Mouse (Mus musculus) intestine, postnatal 0 days (tissue): ENCODE results near the gene Tbc1d17. TPM values are rescaled to one million over a fixed set of nuclear protein-coding genes. Genes with fewer than 3 reads are reported as not detected.
"Not testable (repeated sequence)": the region's sequence is repeated elsewhere in the genome, so short reads cannot be mapped to it uniquely, and the experiment has no call there.

Source experiments
- ATAC-seq: fragments of 200-750 bp; cut with Nextera tagmentation; 2 replicates; pipeline ENCODE4 v1.8.0; 2017; ENCODE audit warnings: mild to moderate bottlenecking, moderate TSS enrichment, moderate library complexity
- H3K27ac ChIP-seq: fragments of 300-500 bp; sonication (generic); 2 replicates; pipeline ENCODE4 v1.5.1; 2014; ENCODE audit warnings: mild to moderate bottlenecking, low read depth, low read length, moderate library complexity
- H3K27me3 ChIP-seq: fragments of 300-500 bp; sonication (generic); replicated peaks from 2 replicates; pipeline ENCODE4 v1.6.1; 2014; ENCODE audit warnings: low read length, mixed read lengths; ENCODE audit not compliant: control insufficient read depth, insufficient read depth
- H3K36me3 ChIP-seq: fragments of 300-500 bp; sonication (generic); 2 replicates; pipeline ENCODE4 v1.6.1; 2014; ENCODE audit warnings: mild to moderate bottlenecking, moderate library complexity; ENCODE audit not compliant: control insufficient read depth, insufficient read depth
- H3K4me1 ChIP-seq: fragments of 300-500 bp; sonication (generic); replicated peaks from 2 replicates; pipeline ENCODE4 v1.6.1; 2014; ENCODE audit warnings: antibody characterized with exemption, low read length, mixed read lengths; ENCODE audit not compliant: control insufficient read depth, insufficient read depth
- H3K4me2 ChIP-seq: fragments of 300-500 bp; sonication (generic); replicated peaks from 2 replicates; pipeline ENCODE4 v1.6.1; 2014; ENCODE audit warnings: low read depth, mild to moderate bottlenecking, moderate library complexity
- H3K4me3 ChIP-seq: fragments of 300-500 bp; sonication (generic); 2 replicates; pipeline ENCODE4 v1.5.1; 2014; ENCODE audit warnings: low read depth, low read length
- H3K9ac ChIP-seq: fragments of 300-500 bp; sonication (generic); 2 replicates; pipeline ENCODE4 v1.6.1; 2014; ENCODE audit warnings: mild to moderate bottlenecking, low read depth, low read length
- H3K9me3 ChIP-seq: fragments of 300-500 bp; sonication (generic); 2 replicates; pipeline ENCODE4 v1.6.1; 2016; ENCODE audit warnings: mixed run types; ENCODE audit not compliant: control insufficient read depth
- CTCF ChIP-seq: sonication (generic); IDR thresholded peaks from 2 replicates; pipeline ENCODE4 v1.5.1; 2016; ENCODE audit warnings: low read depth, mild to moderate bottlenecking, control low read depth, antibody characterized with exemption, moderate library complexity
- WGBS: fragments of 180-500 bp; shearing (Covaris S2); extraction: QIAGEN DNeasy Blood & Tissue Kit; methylation state at CpG from one replicate; pipeline ENCODE4 v1.1.7; 2014; 5-methylcytosine and 5-hydroxymethylcytosine counted together
- polyA plus RNA-seq: library from polyadenylated mRNA; unstranded; fragments of >200 nt; fragmentation: Nextera tagmentation; extraction: Ambion mirVana; gene quantifications from 2 replicates; pipeline ENCODE4 v1.2.1, GENCODE M21; 2015

The Tbc1d17 gene
- polyA plus RNA-seq, 1 experiment from 2014 or later, result 47.4 TPM

DNA sequence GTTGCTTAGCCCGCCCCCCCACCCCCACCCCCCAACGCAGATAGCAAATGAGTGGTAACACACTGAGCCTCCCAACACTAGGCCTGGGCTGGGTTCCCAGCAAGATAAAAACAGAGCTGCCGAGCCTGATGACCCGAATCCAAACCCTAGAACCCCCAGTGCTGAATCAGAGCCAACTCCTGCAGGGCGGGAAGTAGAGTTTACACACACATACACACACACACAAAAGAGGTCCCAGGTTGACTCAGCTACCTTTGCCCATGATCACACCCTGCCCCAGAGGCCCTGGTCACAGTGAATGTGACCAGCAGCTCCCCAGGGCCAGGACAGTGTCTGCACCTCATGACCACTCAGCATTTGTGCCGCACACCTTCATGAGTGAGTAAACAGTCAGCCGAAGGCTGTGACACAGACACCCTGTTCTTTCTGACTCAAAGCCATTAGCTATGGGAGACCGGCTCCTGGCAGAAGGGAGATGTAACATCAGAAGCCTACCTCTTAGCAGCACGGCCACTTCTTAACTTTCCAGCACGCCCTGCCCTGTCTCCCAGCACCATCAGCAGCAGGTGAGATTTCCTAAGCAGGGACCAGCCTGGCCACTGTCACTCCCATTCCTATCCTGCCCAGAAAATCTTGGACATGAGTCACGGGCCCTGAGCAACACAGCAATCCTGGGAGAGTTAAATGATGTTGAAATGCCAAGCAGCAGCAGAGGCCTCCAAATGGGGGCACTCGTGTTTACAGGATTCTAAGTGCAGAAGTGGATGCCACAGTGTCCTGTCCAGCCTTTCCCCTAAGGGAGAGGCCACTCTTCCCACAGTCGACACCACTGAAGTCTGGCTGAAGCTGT, 39.6 kb upstream of the Tbc1d17 start:
- Histone ChIP-seq H3K27ac (peak overlapping the region; percentile 41), H3K27me3 (no peaks in the 10 kb centered on the region), H3K36me3 (peaks cover 31% of the 10 kb centered on the region), H3K4me1 (peaks cover 6% of the 10 kb centered on the region; the same call in 1 of the 2 replicates), H3K4me2 (no peak overlapping the region), H3K9ac (no peak overlapping the region), H3K9me3 (no peaks in the 10 kb centered on the region), H3K4me3 (no peak overlapping the region)
- no peak for ATAC-seq
- no peak for TF ChIP-seq CTCF
- 78% methylated on average over 13 of the region's 13 CpGs for WGBS

DNA sequence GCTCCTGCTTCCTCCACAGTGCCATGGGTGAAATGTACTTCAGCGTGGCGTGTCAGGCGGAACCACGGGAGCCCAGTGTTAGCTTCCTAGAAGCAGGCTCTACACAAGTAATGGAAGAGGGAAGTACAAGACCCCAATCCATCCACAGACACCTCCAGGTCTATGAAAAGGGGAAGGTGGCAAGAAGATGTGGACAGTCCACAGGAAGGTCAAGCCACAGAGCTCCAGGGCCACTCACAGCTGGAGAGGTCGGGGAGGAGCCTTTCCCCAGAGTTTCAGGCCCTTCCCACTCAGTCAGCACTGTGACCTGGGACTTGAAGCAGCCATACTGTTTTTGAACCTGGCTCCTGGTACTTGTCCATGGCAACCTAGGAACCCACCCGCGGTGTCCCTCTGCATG, 38.1 kb upstream of the Tbc1d17 start:
- Histone ChIP-seq H3K4me1 (peaks cover 6% of the 10 kb centered on the region; the same call in 1 of the 2 replicates), H3K36me3 (peaks cover 45% of the 10 kb centered on the region), H3K9me3 (no peaks in the 10 kb centered on the region), H3K4me3 (no peak overlapping the region), H3K4me2 (no peak overlapping the region), H3K9ac (no peak overlapping the region), H3K27ac (no peak overlapping the region), H3K27me3 (no peaks in the 10 kb centered on the region)
- no peak for ATAC-seq
- 88% methylated on average over 7 of the region's 7 CpGs for WGBS
- TF ChIP-seq CTCF, result no peak

DNA sequence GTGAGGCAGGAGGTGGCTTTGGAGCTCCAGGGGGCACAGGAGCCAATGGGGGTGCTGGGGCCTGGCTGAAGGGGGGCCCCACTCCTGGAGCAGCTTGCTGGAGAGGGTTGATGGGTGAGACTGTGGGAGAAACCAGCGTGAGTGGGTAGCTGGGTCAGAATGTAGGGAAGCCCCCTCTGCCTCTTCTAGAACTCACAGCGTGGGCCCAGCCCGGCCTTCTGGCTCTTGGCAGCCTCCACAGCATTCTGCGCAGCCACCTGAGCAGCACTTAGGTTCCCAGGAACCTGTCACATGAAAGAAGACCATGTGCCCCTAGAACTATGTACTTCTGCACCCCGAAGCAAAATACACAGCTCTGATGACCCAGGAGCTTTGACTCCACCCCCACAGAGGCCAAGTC, 35.8 kb upstream of the Tbc1d17 start:
- H3K4me2 ChIP-seq, result no peak overlapping the region
- H3K4me3 ChIP-seq, result no peak overlapping the region
- 92% methylated on average over 5 of the region's 5 CpGs for WGBS
- H3K27ac ChIP-seq, result no peak overlapping the region
- no peak for TF ChIP-seq CTCF
- no peak for ATAC-seq
- H3K9me3 ChIP-seq, result no peaks in the 10 kb centered on the region
- H3K27me3 ChIP-seq, result no peaks in the 10 kb centered on the region
- H3K36me3 ChIP-seq, result peaks cover 66% of the 10 kb centered on the region
- no peaks in the 10 kb centered on the region for H3K4me1 ChIP-seq
- H3K9ac ChIP-seq, result no peak overlapping the region

DNA sequence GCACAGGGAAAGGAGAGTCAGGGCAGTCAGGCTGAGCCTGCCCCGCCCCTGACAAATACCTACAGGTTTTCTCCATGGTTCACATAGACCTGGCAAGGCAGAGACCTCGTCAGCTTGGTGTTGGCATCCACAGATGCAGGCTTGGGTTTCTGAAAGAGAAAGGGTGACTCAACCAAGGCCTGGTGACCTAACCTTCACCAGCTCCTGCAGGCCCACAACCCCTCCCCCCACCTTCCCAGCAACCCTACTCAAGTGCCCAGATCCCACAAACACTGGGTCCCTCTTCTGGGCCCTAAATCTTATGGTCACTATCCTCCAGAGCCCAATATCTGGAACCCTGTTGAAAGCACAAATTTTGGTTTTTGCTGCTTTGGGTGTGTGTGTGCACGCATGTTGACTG, 34.2 kb upstream of the Tbc1d17 start:
- peaks cover 78% of the 10 kb centered on the region for H3K36me3 ChIP-seq
- H3K4me3 ChIP-seq, result no peak overlapping the region
- no peaks in the 10 kb centered on the region for H3K4me1 ChIP-seq
- ATAC-seq, result no peak
- H3K27ac ChIP-seq, result no peak overlapping the region
- H3K27me3 ChIP-seq, result no peaks in the 10 kb centered on the region
- 94% methylated on average over 3 of the region's 3 CpGs for WGBS
- no peak overlapping the region for H3K4me2 ChIP-seq
- H3K9me3 ChIP-seq, result no peaks in the 10 kb centered on the region
- H3K9ac ChIP-seq, result no peak overlapping the region
- TF ChIP-seq CTCF, result no peak

DNA sequence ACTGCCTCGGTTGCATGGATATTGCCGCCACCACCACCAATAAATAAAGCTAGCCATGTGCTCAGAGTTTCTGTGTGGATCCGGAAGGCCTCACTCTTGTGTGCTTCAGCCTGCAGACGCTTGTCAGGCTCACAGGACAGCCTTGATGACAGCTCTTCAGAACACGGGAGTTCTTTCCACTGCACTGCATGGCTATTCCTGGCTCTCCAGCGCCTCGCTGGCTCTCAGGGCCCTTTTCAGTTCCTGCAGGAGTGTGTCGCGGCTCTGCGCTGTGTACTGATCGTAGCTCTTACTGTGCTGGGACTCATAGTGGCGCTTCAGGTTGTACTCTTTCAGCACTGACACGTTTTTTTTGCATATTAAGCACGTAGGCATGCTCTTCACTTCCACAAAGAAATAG, 29.0 kb upstream of the Tbc1d17 start:
- Histone ChIP-seq H3K4me1 (no peaks in the 10 kb centered on the region), H3K4me3 (no peak overlapping the region), H3K4me2 (no peak overlapping the region), H3K27me3 (no peaks in the 10 kb centered on the region), H3K9ac (no peak overlapping the region), H3K36me3 (peaks cover 54% of the 10 kb centered on the region), H3K9me3 (no peaks in the 10 kb centered on the region), H3K27ac (no peak overlapping the region)
- WGBS, result 86% methylated on average over 14 of the region's 14 CpGs
- no peak for ATAC-seq
- TF ChIP-seq CTCF, result no peak

DNA sequence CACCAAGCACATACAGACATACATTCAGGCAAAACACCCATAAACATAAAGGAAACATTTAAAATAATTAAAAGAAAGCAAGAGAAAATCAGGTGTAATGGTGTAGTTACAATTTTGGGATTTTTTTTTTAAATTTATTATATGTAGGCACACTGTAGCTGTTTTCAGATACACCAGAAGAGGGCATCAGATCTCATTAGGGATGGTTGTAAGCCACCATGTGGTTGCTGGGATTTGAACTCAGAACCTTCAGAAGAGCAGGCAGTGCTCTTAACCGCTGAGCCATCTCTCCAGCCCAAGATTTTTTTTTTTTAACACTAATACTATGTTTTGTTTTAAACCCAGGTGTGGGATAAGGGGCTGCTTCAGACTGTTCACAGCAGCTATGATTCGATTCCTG, 22.9 kb upstream of the Tbc1d17 start:
- not testable (repeated sequence) for H3K27me3 ChIP-seq, H3K9ac ChIP-seq, H3K4me2 ChIP-seq, H3K9me3 ChIP-seq, H3K36me3 ChIP-seq, H3K4me3 ChIP-seq, H3K27ac ChIP-seq, ATAC-seq
- peaks cover 12% of the 10 kb centered on the region for H3K4me1 ChIP-seq
- peak; percentile 31 for TF ChIP-seq CTCF
- 92% methylated on average over 2 of the region's 2 CpGs for WGBS
